Mouse (Mus musculus): ENCODE measurements around the gene Dnajb8.

- TF ChIP-seq CTCF (IDR thresholded peaks at IDR 0.05; ENCODE audit: borderline replicate concordance, insufficient read depth, low read length): no peak
- TF ChIP-seq POLR2A (IDR thresholded peaks at IDR 0.05; ENCODE audit: low read depth, low read length): no peak
Measured at GRCm38 (mm10) chr6:88205386-88205700, 16.7 kb upstream of the Dnajb8 start.
